Mouse (Mus musculus): ENCODE results near the gene Sh2d3c. TPM values are rescaled to one million over a fixed set of nuclear protein-coding genes. Genes with fewer than 3 reads are reported as not detected.

Gene Sh2d3c
- 139 TPM for polyA plus RNA-seq (2017; shearing (Covaris generic))

DNA sequence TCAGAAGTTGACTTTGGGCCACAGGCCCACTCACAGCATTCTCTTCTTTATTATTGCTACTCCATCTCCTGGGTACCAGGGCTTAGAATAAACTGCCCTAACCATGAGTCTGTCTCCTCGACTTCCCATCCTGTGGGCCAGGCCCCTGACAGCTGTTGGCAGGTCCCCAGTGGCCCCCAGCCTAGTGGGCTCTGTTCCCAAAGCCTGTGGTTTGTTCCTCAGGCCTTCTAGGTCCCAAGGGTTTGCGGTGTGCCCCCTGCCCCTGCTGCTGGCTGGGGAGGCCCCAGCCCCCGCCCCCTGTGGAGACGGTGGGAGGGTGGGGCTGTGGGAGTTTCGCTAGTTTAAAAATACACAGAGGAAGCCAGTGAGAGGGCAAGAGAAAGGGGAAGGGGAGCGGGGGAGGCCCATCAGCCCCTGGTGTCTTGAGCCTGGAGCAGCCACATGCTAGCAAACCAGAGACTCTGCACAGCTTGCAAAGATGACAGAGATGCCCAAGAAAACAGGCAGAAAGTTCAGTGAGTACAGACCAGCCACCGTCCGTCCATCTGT, at the start of gene Sh2d3c:
Sh2d3c (plus strand) TSS at position 375 of the 549 bp plus-strand sequence.

DNA sequence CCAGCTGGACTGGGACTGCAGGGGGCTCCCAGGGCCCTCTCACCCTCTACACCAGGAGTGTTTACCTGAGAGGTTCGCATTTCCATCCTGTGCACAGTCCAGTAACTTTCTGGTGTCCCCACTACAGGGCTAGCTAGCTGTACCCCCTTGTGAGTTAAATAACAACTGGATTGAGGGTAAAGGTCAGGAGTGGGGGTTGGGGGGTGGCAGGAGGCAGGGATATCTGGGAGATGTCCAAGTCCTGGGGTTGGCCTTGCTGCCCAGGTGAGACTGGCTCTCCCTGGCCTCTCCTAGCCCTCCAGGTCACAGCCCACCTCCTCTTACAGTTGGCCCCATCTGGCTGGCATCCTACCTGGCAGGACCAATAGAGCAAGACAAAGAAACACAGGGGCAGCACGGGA, 16.8 kb upstream of the Sh2d3c start, which contains the start of gene Fpgs:
Fpgs (minus strand) TSS at position 125 of the 401 bp plus-strand sequence.

DNA sequence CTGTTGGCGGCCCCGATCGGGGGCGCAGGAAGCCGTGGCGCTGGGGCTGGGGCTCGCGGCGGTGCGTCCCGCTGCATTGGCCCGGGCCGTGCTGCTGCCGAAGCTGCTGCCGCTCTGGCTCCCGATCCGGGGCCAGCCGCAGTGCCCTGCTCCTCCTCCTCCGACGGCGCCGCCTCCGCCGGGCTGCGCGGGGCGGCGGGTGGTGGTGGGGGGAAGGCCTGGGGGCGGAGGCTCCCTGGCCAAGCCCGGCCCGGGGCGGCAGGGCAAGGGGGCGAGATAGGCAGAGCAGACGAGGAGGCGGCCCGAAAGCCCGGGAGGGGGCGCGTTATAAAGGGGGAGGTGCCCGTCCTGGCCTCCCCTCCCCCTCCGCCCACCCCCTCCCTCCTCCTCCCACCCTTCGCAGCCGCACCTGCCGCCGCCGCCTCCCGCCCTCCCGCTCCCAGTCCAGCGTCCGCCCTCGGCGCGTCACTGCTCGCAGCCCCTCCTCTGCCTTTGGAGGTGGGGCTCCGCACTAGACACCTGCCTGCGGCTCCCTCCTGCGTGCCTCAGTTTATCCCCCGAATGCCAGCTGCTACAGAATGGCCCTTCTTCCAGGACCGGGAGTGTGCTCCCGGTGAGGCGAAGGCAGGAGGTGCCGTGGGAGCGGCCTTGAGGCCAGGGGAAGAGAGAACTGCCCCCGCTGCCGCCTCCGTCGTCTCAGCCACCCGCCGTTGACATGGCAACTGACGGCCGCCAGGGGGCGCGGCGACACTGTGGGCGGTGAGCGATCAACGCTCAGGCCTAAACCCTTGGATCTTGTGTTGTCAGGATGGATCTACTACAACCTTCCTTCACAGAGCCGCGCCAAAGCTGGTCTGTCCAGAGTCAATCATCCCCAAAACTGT, 7.7 kb upstream of the Sh2d3c start, which contains the start of gene Cdk9:
Cdk9 (minus strand) TSS at position 143 of the 884 bp plus-strand sequence.

DNA sequence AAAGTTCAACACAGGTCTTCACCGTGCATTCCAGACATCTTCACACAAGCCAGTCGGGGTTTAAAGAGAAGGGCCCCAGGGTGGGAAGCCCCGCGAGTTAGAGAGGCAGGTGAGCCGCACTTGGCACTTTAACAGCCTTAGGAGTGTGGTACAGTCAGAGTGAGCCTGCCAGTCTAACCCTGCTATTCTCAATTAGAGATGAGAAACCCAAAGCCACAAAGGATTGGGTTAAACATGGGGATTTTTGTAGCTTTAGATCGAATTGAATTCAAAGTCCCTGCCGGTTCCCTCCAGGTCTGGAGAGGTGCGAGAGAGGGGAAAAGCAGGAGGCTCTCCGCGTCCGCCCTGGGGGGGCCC, 20.0 kb downstream of the Sh2d3c start, which contains the start of gene 6330409D20Rik:
6330409D20Rik (minus strand) TSS at position 101 of the 357 bp plus-strand sequence.

DNA sequence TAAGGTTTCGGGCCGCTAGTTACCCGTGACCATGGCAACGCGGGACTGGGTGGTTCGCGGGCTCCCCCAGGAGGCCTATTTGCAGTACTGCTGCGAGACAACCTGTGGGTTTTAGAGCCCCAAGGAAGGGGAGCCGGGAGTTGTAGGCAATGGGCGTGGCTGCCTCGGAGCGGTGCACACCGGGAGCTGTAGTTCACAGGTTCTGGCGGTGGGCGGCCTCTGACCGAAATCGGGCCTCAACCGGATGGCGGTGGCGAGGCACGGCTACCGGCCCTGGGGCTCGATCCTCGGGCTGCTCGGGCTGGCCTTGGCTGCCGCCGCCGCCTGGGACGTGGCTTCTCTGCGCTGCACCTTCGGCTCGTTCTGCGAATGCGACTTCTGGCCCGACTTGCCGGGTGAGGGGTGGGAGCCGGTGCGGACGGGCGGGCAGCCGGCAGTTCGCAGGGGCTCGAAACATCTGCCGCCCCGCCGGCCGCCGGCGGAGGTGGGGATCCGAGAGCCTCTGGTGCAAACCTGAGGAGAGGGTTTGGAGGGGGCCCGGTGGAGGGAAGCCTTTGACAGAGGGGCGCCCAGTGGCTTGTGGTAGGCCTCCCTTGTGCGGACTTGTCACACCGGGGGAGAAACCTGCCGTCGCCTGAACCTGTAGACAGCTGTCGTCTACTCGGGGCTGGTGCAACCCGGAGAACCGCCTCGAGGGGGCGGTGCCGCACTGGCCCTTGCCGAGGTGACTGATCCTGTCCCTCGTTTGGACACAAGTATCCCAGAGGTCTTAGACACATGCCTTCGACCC, 36.4 kb downstream of the Sh2d3c start, which contains the start of gene Tor2a:
Tor2a (plus strand) TSS at position 179 of the 790 bp plus-strand sequence.

DNA sequence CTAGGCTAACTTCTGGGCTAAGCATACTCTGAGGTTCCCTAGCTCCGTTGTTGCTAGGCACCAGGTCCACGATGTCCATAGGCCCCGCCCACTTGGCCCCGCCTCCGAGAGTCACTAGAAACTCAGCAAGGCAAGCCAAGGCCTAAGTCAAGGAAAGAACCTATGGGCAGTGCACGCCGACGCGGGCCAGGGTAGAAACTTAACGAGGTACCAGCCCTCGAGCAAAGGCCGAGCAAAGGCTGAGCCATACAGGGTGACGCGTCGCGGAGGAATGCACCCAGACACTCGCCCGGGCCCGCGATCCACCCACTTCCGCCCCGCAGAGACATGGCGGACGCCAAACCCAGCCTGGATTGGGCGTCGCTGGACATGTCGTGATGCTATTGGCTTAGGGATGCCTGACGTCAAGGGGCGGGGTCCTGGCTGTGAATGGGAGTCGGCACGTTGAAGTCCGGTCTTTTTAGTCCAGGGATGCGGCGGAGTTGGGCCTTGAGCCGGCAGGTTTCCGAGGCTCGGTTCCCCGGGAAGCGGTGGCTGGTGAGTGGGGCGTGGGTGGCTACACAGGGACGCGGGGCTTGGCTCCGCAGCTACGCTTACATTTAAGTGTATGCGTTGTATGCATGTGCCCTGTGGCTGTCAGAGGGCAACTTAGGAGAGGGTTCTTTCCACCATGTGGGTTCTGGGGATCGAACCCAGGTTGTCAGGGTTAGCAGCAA, 54.7 kb downstream of the Sh2d3c start, which contains the start of the genes Ttc16 and Ptrh1:
Ttc16 (minus strand) TSS at position 275 of the 716 bp plus-strand sequence.
Ptrh1 (plus strand) TSS at position 428 of the 716 bp plus-strand sequence.

DNA sequence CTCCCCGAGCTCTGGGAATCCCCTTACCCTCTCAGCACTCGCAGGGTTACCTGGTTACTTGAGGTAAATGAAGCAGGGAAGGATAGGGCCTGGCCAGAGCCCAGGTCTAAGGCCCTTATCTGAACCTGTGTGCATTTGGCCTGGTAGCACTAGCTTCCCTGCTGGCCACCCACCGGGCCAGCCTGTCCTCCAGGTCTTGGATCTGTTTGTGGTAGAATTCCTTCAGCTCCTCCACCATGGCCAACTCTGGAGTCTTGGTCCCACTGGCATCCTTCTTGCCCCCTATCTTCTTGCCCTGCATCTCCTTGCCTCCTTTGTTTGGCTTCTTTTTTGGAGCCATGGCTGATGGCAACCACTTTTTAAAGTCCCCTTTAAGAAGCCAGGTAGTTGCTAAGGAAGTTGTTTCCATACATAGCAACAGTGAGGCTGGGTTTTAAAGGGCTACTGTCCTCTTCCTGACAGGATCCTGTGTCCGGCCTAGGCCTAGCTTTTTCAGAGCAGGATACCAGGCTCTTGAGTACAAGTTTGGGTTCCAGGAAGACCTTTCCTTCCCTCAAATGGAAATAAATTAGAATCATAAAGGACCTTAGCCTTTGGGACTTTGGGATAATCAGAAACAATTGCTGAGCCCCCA, 63.3 kb downstream of the Sh2d3c start, which contains the start of gene Cfap157:
Cfap157 (minus strand) TSS at position 381 of the 634 bp plus-strand sequence.

Other genes with a start within 250 kb of the Sh2d3c start
- gene Fam102a, start 185.7 kb upstream of the Sh2d3c start, polyA plus RNA-seq (2017; shearing (Covaris generic)): 59.5 TPM
- 142 TPM for gene Dpm2, start 150.2 kb upstream of the Sh2d3c start, polyA plus RNA-seq (2017; shearing (Covaris generic))
- not detected for gene Pip5kl1, start 146.3 kb upstream of the Sh2d3c start, polyA plus RNA-seq (2017; shearing (Covaris generic))
- gene 9430097D07Rik, start 145.4 kb upstream of the Sh2d3c start, polyA plus RNA-seq (2017; shearing (Covaris generic)): not detected
- 47.0 TPM for gene St6galnac4, start 134.0 kb upstream of the Sh2d3c start, polyA plus RNA-seq (2017; shearing (Covaris generic))
- 3.4 TPM for gene St6galnac6, start 121.3 kb upstream of the Sh2d3c start, polyA plus RNA-seq (2017; shearing (Covaris generic))
- not detected for gene Ak1, start 99.3 kb upstream of the Sh2d3c start, polyA plus RNA-seq (2017; shearing (Covaris generic))
- gene Eng, start 74.5 kb upstream of the Sh2d3c start, polyA plus RNA-seq (2017; shearing (Covaris generic)): 0.23 TPM
- 15.6 TPM for gene Fpgs, start 16.9 kb upstream of the Sh2d3c start, polyA plus RNA-seq (2017; shearing (Covaris generic))
- 35.7 TPM for gene Cdk9, start 8.0 kb upstream of the Sh2d3c start, polyA plus RNA-seq (2017; shearing (Covaris generic))
- gene 6330409D20Rik, start 20.0 kb downstream of the Sh2d3c start, polyA plus RNA-seq (2017; shearing (Covaris generic)): 0.66 TPM
- 69.2 TPM for gene Tor2a, start 36.2 kb downstream of the Sh2d3c start, polyA plus RNA-seq (2017; shearing (Covaris generic))
- gene Ttc16, start 54.6 kb downstream of the Sh2d3c start, polyA plus RNA-seq (2017; shearing (Covaris generic)): 2.0 TPM
- 8.0 TPM for gene Ptrh1, start 54.7 kb downstream of the Sh2d3c start, polyA plus RNA-seq (2017; shearing (Covaris generic))
- 0.68 TPM for gene Cfap157, start 63.4 kb downstream of the Sh2d3c start, polyA plus RNA-seq (2017; shearing (Covaris generic))
- 2.9 TPM for gene Stxbp1, start 126.2 kb downstream of the Sh2d3c start, polyA plus RNA-seq (2017; shearing (Covaris generic))
- 1.4 TPM for gene Fam129b, start 155.1 kb downstream of the Sh2d3c start, polyA plus RNA-seq (2017; shearing (Covaris generic))
- 35.9 TPM for gene Rpl12, start 240.5 kb downstream of the Sh2d3c start, polyA plus RNA-seq (2017; shearing (Covaris generic))
- gene Lrsam1, start 240.6 kb downstream of the Sh2d3c start, polyA plus RNA-seq (2017; shearing (Covaris generic)): 10.8 TPM

Measured in activated CD4-positive, CD25-positive, alpha-beta regulatory T cell, adult 9 weeks (primary cell).